Mouse (Mus musculus): ENCODE results near the gene Rnf144b. TPM values are rescaled to one million over a fixed set of nuclear protein-coding genes. Genes with fewer than 3 reads are reported as not detected.

Rnf144b gene
- polyA plus RNA-seq, 1 experiment, result 0.87 TPM

- no peak for TF ChIP-seq GATA1 (IDR thresholded peaks at IDR 0.05; ENCODE audit: low read length)
Observed at GRCm38 (mm10) chr13:47187836-47188235, 65.4 kb downstream of the Rnf144b start.

- no peak for TF ChIP-seq GATA1 (IDR thresholded peaks at IDR 0.05; ENCODE audit: low read length)
Observed at GRCm38 (mm10) chr13:47189971-47190370, 67.5 kb downstream of the Rnf144b start.

- no peak for TF ChIP-seq GATA1 (IDR thresholded peaks at IDR 0.05; ENCODE audit: low read length)
Observed at GRCm38 (mm10) chr13:47192200-47192599, 69.7 kb downstream of the Rnf144b start.

GRCm38 (mm10) chr13:47192771-47193170, 70.3 kb downstream of the Rnf144b start:
- no peak for TF ChIP-seq GATA1 (IDR thresholded peaks at IDR 0.05; ENCODE audit: low read length)

GRCm38 (mm10) chr13:47193326-47194153, 71.1 kb downstream of the Rnf144b start:
- no peak for TF ChIP-seq GATA1 (IDR thresholded peaks at IDR 0.05; ENCODE audit: low read length)

GRCm38 (mm10) chr13:47194695-47195094, 72.2 kb downstream of the Rnf144b start:
- no peak for TF ChIP-seq GATA1 (IDR thresholded peaks at IDR 0.05; ENCODE audit: low read length)

GRCm38 (mm10) chr13:47195491-47195890, 73.0 kb downstream of the Rnf144b start:
- TF ChIP-seq GATA1 (IDR thresholded peaks at IDR 0.05; ENCODE audit: low read length), result no peak

- no peak for TF ChIP-seq GATA1 (IDR thresholded peaks at IDR 0.05; ENCODE audit: low read length)
Observed at GRCm38 (mm10) chr13:47200011-47200670, 77.7 kb downstream of the Rnf144b start.

- no peak for TF ChIP-seq GATA1 (IDR thresholded peaks at IDR 0.05; ENCODE audit: low read length)
Observed at GRCm38 (mm10) chr13:47201962-47202624, 79.6 kb downstream of the Rnf144b start.

GRCm38 (mm10) chr13:47210496-47210895, 88.0 kb downstream of the Rnf144b start:
- TF ChIP-seq GATA1 (IDR thresholded peaks at IDR 0.05; ENCODE audit: low read length), result no peak

GRCm38 (mm10) chr13:47210992-47211391, 88.5 kb downstream of the Rnf144b start:
- no peak for TF ChIP-seq GATA1 (IDR thresholded peaks at IDR 0.05; ENCODE audit: low read length)

- no peak for TF ChIP-seq GATA1 (IDR thresholded peaks at IDR 0.05; ENCODE audit: low read length)
Observed at GRCm38 (mm10) chr13:47211581-47211980, 89.1 kb downstream of the Rnf144b start.

- no peak for TF ChIP-seq GATA1 (IDR thresholded peaks at IDR 0.05; ENCODE audit: low read length)
Observed at GRCm38 (mm10) chr13:47213817-47214216, 91.4 kb downstream of the Rnf144b start.

GRCm38 (mm10) chr13:47214895-47215294, 92.4 kb downstream of the Rnf144b start:
- TF ChIP-seq GATA1 (IDR thresholded peaks at IDR 0.05; ENCODE audit: low read length), result no peak

- no peak for TF ChIP-seq GATA1 (IDR thresholded peaks at IDR 0.05; ENCODE audit: low read length)
Observed at GRCm38 (mm10) chr13:47215815-47216585, 93.5 kb downstream of the Rnf144b start.
